Mouse (Mus musculus) gastrocnemius, adult 18-20 months (tissue): Measurements from ENCODE around the gene Tmem178. TPM values are rescaled to one million over a fixed set of nuclear protein-coding genes. Genes with fewer than 3 reads are reported as not detected.

ENCODE experiments used
- DNase-seq: peaks from one replicate; pipeline ENCODE4 v3.0.0; 2021; ENCODE audit warnings: low spot score
- total RNA-seq, 2 experiments: library from RNA; stranded (reverse); gene quantifications; 2 replicates each; pipeline ENCODE4 v1.2.3; 2021

Tmem178 gene
- total RNA-seq, 2 experiments from 2014 or later, result 0.30 to 0.47 TPM

DNA sequence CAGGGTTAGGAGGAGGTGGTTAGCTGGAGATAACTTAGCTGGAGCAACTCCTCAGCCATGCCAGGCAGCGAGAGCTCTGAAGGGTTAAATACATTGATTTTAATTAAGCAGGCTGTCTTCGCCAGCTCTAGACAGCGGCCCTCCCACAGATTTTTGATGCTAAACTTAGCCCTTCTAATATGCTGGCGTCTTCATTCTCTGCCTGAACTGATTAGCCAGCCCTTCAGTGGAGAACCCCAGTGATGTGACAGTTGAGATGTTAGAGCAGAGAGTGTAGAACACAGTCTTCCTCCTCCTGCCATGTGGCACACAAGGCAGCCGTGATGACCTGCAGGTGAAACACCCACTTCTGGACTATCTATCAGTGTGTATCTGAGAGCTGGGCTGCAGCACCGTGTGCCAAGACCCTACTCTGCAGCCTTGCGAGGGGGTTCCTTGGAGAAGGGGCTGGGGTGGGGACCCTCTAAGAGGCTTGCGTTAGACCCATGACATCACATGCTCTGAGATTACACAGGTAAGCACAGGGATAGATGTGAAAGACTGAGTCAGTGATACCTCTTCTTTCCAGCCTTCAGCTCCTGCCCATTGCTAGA lies 47.2 kb downstream of the Tmem178 start:
- no peak for DNase-seq

DNA sequence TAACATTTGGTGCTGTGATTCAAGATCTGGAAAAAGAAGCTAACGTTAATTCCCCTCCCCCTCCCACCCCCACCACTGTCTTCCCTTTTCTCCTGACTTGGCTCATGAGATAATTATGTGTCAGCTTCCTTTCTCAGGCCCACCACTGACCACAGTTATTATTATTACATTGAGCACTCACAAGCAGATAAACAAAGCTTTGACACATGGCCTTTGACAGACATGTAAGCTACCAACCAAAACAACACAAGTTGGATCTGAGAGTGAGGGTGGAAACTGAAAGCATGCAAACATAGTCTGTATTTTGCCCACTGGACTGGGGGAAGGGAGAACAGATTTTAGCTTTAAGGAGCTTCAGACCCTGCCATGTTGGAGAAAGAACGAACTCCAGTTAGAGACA lies 52.8 kb downstream of the Tmem178 start:
- DNase-seq, result no peak

DNA sequence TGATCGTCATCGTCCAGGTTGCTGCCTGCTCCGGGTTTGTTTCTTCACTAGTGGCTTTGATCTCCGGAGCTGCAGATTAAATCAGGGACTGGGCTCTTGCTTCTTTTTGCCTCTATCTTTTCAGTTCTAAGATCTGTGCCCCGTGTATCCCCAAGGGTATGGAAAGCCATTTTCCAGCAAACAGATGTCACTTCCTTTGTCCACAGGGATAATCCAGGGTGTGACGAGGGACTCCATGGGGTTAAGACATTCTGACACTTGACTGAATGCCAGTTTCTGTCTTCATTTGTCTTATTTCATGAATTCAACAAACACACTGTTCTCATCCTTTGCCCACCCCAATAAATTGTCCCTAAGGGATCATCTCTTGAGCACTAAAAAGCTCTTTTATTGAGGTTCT lies 54.5 kb downstream of the Tmem178 start:
- DNase-seq, result no peak

GRCm38 (mm10) chr17:81001010-81001409 lies 56.6 kb downstream of the Tmem178 start:
- DNase-seq, result no peak

DNA sequence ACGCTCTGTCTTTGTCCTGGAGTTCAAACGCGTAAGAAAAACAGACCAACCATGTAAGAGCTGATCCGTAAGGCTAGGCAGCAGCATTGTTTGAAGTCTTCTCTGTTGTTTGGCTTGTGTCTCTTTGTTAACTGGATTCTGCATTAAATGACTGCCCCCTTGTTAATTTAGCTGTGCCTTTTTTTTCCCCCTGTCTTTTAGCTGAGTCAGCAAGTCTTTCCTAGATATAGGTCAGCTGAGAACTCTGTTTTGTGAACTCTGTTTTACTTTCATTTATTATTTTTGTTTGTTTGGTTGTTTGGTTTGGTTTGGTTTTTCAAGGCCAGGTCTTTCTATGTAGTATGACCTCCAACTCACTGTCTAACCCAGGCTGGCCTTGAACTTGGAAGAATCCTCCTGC lies 57.2 kb downstream of the Tmem178 start:
- DNase-seq, result no peak

GRCm38 (mm10) chr17:81002130-81002529 lies 57.7 kb downstream of the Tmem178 start:
- no peak for DNase-seq

GRCm38 (mm10) chr17:81004454-81004853 lies 60.0 kb downstream of the Tmem178 start:
- DNase-seq, result no peak

- DNase-seq, result no peak
Observed at GRCm38 (mm10) chr17:81005292-81005691, 60.9 kb downstream of the Tmem178 start.

DNA sequence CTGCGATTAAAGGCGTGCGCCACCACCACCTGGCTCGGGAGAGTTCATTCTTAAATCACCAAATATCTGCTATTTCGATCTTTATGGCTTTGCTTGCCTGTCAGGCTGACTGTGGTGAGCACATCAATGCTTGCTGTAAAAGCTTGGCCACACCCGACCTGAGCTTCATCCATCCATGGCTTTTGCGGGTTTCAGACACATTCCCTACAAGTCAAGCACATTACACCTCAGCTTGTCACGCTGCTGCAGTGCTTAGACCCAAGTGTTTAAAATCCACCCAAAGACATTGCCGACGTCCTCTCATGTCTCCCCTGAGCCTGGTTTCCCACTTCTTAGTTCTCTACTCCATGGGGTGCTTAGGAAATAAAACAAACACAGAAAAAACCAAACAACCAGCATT lies 64.7 kb downstream of the Tmem178 start:
- no peak for DNase-seq

GRCm38 (mm10) chr17:81010199-81010598 lies 65.8 kb downstream of the Tmem178 start:
- no peak for DNase-seq

GRCm38 (mm10) chr17:81010844-81011685 lies 66.6 kb downstream of the Tmem178 start:
- DNase-seq, result no peak

GRCm38 (mm10) chr17:81015814-81016447 lies 71.5 kb downstream of the Tmem178 start:
- DNase-seq, result peak; percentile 30

DNA sequence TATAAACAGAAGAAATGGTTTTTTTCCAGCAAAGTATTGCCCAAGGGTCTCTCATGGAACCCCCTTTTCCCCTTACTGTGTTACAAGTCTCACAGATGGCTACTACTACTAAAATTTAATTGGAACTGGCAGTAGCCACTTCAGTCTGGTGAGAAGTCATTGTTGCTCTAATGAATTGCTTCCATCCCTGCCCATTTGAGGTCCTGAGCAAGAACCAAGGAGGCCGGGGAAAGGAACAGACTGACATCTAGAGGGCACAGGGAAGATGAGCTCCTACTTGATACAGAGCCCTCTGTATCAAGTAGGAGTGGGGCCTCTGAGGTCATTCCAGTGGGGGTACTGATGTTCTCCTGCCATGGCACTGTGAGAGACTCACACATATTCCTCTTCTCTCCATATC lies 72.7 kb downstream of the Tmem178 start:
- DNase-seq, result no peak

GRCm38 (mm10) chr17:81027331-81027730 lies 82.9 kb downstream of the Tmem178 start:
- DNase-seq, result no peak

DNA sequence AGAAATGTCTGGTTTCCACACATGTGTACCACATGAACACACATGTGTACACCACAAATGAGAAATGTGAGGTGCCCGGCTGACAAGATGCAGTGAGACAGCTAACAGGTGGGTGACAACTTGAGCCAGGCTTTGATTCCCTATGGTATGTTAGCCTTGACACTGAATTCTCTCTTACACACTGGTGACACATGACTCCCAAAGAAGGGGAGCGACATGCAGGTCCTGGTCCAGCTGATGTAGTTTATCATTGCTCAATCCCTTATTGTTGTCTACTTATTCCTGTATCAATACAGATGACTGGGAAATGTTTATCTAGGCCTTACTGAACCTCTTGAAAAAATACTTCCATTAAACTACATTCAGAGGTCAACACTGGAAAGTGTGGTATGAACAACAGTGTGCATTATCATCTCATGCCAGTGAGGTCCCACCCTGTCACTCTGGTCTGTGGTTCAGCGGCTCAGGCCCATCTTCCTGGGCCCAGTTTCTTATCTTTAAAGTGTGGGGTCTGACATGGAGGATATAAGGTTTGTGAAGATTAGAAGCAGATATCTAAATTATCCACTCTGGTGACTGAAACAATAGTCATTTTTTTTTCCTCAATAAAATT lies 87.5 kb downstream of the Tmem178 start:
- DNase-seq, result no peak

DNA sequence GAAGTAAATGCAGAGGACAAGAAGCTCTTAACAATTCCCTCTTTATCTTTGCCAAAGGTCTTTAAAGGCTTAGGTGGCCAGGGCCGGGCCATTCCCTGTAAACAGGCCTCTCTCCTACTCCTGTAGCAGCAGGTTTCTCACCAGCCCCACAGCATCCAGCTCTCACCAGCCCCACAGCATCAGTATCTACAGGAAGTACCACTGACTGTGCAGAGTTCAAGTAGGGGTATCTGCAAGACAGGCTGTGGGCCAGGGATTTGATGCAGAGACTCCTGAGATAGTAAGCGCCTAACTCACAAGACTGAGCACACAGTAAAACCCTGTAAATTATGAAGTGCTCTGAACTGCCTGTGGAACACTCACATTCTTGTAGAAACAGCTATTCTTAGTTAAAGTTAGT lies 88.5 kb downstream of the Tmem178 start:
- DNase-seq, result no peak

GRCm38 (mm10) chr17:81035354-81035753 lies 90.9 kb downstream of the Tmem178 start:
- DNase-seq, result no peak

GRCm38 (mm10) chr17:81038707-81039408 lies 94.4 kb downstream of the Tmem178 start:
- DNase-seq, result no peak

GRCm38 (mm10) chr17:81041662-81042061 lies 97.2 kb downstream of the Tmem178 start:
- DNase-seq, result no peak

DNA sequence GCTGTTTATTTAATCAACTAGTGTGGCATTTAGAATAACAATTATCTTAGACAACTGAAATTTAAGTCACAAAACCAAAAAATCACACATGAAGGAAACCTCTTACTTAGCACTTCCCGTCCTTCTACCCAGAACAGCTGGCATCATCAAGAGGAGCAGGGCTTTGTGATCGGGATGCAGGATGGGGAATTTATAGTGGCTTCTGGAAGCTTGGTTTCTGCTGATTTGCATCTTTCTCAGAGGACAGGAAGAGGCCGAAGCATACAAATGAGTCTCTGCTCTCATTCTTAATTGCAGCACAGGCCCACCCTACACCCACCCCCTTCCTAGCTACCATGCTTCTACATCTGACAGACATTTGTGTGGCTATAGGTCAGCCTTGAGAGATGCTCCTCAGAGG lies 99.9 kb downstream of the Tmem178 start:
- DNase-seq, result no peak

DNA sequence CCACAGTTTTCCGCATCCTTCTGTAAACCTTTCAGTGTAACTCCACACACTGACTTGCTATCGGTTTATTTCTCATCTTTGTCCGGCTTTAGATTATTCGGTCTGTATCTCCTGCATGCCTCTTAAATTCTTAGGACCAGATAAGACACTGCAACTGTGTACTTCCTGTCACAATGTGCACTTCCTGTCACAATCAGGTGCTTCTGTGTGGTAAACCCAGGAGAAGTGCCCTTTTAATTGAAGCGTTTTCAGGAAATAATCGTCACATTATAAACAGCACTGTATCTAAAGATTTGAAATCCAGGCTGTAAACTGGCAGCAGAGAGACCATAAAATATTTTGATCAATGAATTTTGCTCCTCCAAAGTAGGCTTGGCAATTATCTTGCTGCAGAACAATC lies 100.7 kb downstream of the Tmem178 start:
- DNase-seq, result no peak
